Mouse (Mus musculus) small intestine, adult 2 months (tissue): ENCODE results near the gene Tiam2. TPM values are rescaled to one million over a fixed set of nuclear protein-coding genes. Genes with fewer than 3 reads are reported as not detected.

Source experiments
- H3K27ac ChIP-seq: fragments of 200-500 bp; 2 replicates; pipeline ENCODE4 v1.5.1; 2012; ENCODE audit warnings: low read depth, low read length, control low read depth, inconsistent platforms; ENCODE audit not compliant: insufficient read depth
- H3K27me3 ChIP-seq: fragments of 200-500 bp; 2 replicates; pipeline ENCODE4 v1.6.1; 2012; ENCODE audit warnings: mild to moderate bottlenecking, moderate library complexity, low read length, inconsistent platforms; ENCODE audit not compliant: control insufficient read depth, insufficient read depth
- H3K36me3 ChIP-seq: fragments of 200-500 bp; 2 replicates; pipeline ENCODE4 v1.6.1; 2012; ENCODE audit warnings: mild to moderate bottlenecking, low read length, control low read depth, inconsistent platforms; ENCODE audit not compliant: control insufficient read depth, insufficient read depth
- H3K4me1 ChIP-seq: fragments of 200-500 bp; 2 replicates; pipeline ENCODE4 v1.6.1; 2012; ENCODE audit warnings: low read length, inconsistent platforms, mixed read lengths; ENCODE audit not compliant: control insufficient read depth, insufficient read depth, insufficient read length
- H3K4me3 ChIP-seq: fragments of 200-500 bp; 2 replicates; pipeline ENCODE4 v1.5.1; 2012; ENCODE audit warnings: low read depth, mild to moderate bottlenecking, control low read depth, inconsistent platforms, low read length, moderate library complexity
- CTCF ChIP-seq: fragments of 200-500 bp; IDR thresholded peaks from 2 replicates; pipeline ENCODE4 v1.5.1; 2012; ENCODE audit warnings: low read depth, mild to moderate bottlenecking, control low read depth, inconsistent platforms, low read length, moderate library complexity, mixed read lengths; ENCODE audit not compliant: insufficient replicate concordance, insufficient read length; ENCODE audit errors: extremely low read depth
- POLR2A ChIP-seq: fragments of 200-500 bp; IDR thresholded peaks from 2 replicates; pipeline ENCODE4 v1.6.1; 2012; ENCODE audit warnings: low read depth, mild to moderate bottlenecking, control low read depth, inconsistent platforms, low read length, moderate library complexity
- WGBS: fragments of 180-500 bp; shearing (Covaris S2); methylation state at CpG from one replicate; pipeline ENCODE4 v1.1.7; 2018; 5-methylcytosine and 5-hydroxymethylcytosine counted together
- polyA plus RNA-seq: library from polyadenylated mRNA; depleted of rRNA; stranded (reverse); fragments of >200 nt; gene quantifications from 2 replicates; pipeline ENCODE4 v1.2.3, GENCODE M21; 2012

Gene Tiam2
- polyA plus RNA-seq, 1 experiment: 2.7 TPM

GRCm38 (mm10) chr17:3527841-3528471 lies 201.6 kb downstream of the Tiam2 start:
- no peaks in the 10 kb centered on the region for H3K4me1 ChIP-seq
- TF ChIP-seq CTCF (no peak), POLR2A (no peak)
- H3K27ac ChIP-seq: no peak overlapping the region
- H3K27me3 ChIP-seq: no peaks in the 10 kb centered on the region
- 70% methylated on average over 6 of the region's 6 CpGs for WGBS
- H3K36me3 ChIP-seq: peaks cover 2% of the 10 kb centered on the region; the same call in 1 of the 2 replicates
- H3K4me3 ChIP-seq: no peak overlapping the region

- WGBS: 82% methylated on average over 3 of the region's 3 CpGs
- H3K4me1 ChIP-seq: no peaks in the 10 kb centered on the region
- H3K27me3 ChIP-seq: no peaks in the 10 kb centered on the region
- TF ChIP-seq POLR2A (no peak), CTCF (no peak)
- H3K4me3 ChIP-seq: no peak overlapping the region
- H3K27ac ChIP-seq: no peak overlapping the region
- H3K36me3 ChIP-seq: peaks cover 2% of the 10 kb centered on the region; the same call in 1 of the 2 replicates
These were observed 203.2 kb downstream of the Tiam2 start for GRCm38 (mm10) chr17:3529523-3529922.

- Histone ChIP-seq H3K27ac (no peak overlapping the region), H3K27me3 (no peaks in the 10 kb centered on the region), H3K36me3 (peaks cover 7% of the 10 kb centered on the region), H3K4me3 (no peak overlapping the region), H3K4me1 (no peaks in the 10 kb centered on the region)
- TF ChIP-seq POLR2A (no peak), CTCF (no peak)
- 83% methylated on average over 7 of the region's 7 CpGs for WGBS
These were observed 204.2 kb downstream of the Tiam2 start for GRCm38 (mm10) chr17:3530549-3530948.

- no peak for TF ChIP-seq POLR2A
- TF ChIP-seq CTCF: no peak
- 79% methylated on average over 1 of the region's 1 CpGs for WGBS
- H3K27ac ChIP-seq: no peak overlapping the region
- no peaks in the 10 kb centered on the region for H3K27me3 ChIP-seq
- H3K4me1 ChIP-seq: no peaks in the 10 kb centered on the region
- H3K4me3 ChIP-seq: no peak overlapping the region
- H3K36me3 ChIP-seq: peaks cover 7% of the 10 kb centered on the region
These were observed 205.3 kb downstream of the Tiam2 start for GRCm38 (mm10) chr17:3531641-3532040.

- no peak within 1 kb of the TSS for H3K27ac ChIP-seq
- peaks cover 7% of the 10 kb centered on the region for H3K36me3 ChIP-seq
- 96% methylated on average over 4 of the region's 4 CpGs for WGBS
- H3K4me3 ChIP-seq: no peak within 1 kb of the TSS
- no peaks in the 10 kb centered on the region for H3K4me1 ChIP-seq
- TF ChIP-seq POLR2A (no peak), CTCF (no peak)
- no peaks in the 10 kb centered on the region for H3K27me3 ChIP-seq
These were observed 205.9 kb downstream of the Tiam2 start, which contains the start of gene Cldn20 for GRCm38 (mm10) chr17:3532254-3532653. Cldn20 (plus strand) TSS chr17:3532554.

- H3K36me3 ChIP-seq: peaks cover 9% of the 10 kb centered on the region
- H3K27me3 ChIP-seq: no peaks in the 10 kb centered on the region
- no peak overlapping the region for H3K4me3 ChIP-seq
- H3K27ac ChIP-seq: no peak overlapping the region
- 57% methylated on average over 1 of the region's 1 CpGs for WGBS
- no peaks in the 10 kb centered on the region for H3K4me1 ChIP-seq
- TF ChIP-seq CTCF (no peak), POLR2A (no peak)
These were observed 207.1 kb downstream of the Tiam2 start for GRCm38 (mm10) chr17:3533425-3533824.

GRCm38 (mm10) chr17:3540304-3540703 lies 213.9 kb downstream of the Tiam2 start:
- H3K4me1 ChIP-seq: no peaks in the 10 kb centered on the region
- H3K27me3 ChIP-seq: no peaks in the 10 kb centered on the region
- H3K4me3 ChIP-seq: no peak overlapping the region
- H3K36me3 ChIP-seq: peaks cover 10% of the 10 kb centered on the region; the same call in 1 of the 2 replicates
- TF ChIP-seq CTCF: no peak
- no peak for TF ChIP-seq POLR2A
- H3K27ac ChIP-seq: no peak overlapping the region
- 95% methylated on average over 2 of the region's 2 CpGs for WGBS
